Mouse (Mus musculus) liver, embryonic 18 days (tissue): ENCODE data around the gene Ppef1. TPM values are rescaled to one million over a fixed set of nuclear protein-coding genes. Genes with fewer than 3 reads are reported as not detected.

Experiments
- polyA plus RNA-seq: library from polyadenylated mRNA; depleted of rRNA; stranded (reverse); fragments of >200 nt; gene quantifications from 2 replicates; pipeline ENCODE4 v1.2.3, GENCODE M21; 2012; rRNA removed

Ppef1 gene
- not detected in 2 replicates for polyA plus RNA-seq

DNA sequence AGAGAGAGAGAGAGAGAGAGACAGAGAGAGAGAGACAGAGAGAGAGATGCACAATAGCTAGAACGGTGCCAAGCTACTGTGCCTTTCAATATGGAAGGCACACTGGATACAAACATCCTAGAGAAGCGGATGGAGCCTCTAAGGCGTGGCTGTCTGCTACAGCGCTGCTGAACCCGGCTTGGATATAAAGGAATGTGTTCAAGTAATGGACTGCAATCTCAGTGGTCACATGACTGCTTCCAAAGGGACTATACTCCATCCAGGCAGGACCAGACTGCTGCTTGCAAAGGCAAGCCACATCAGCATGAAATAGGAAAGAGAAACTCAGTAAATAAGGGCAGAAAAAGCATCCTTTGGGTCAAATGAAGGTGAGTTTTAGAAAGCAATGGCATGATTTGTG lies at the start of gene Ppef1:
Ppef1 (minus strand) TSS at position 116 of the 400 bp plus-strand sequence.

DNA sequence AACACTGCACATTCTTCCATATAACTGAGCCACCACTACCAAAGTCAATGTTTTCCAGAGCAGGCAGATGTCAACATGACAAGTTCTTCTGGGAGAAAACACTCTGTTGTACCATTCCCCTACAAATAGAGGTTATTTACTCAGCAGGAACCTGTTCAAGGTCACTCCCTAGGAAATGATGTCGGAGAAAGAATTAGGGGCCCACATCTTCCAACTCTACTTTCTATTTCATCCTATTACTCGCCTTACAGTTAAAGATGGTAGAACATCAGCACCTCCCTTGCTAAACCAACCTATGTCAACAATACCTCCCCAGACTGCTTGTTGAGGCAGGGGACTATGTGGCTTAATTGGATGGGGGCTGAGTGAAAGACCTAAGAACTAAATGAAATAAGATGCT lies 32.1 kb upstream of the Ppef1 start, which contains the start of gene Rs1:
Rs1 (plus strand) TSS at position 301 of the 400 bp plus-strand sequence.

Other genes with a start within 250 kb of the Ppef1 start
- 14.6 and 15.6 TPM in 2 replicates for gene Phka2, start 233.6 kb downstream of the Ppef1 start, polyA plus RNA-seq
- gene Rs1, start 32.2 kb upstream of the Ppef1 start, polyA plus RNA-seq: not detected in 2 replicates
- gene Gja6, start 171.3 kb upstream of the Ppef1 start, polyA plus RNA-seq: 0.16 and 0.19 TPM in 2 replicates